Mouse (Mus musculus) megakaryocyte-erythroid progenitor cell, adult 5 weeks (primary cell): ENCODE data around the gene Cwh43. TPM values are rescaled to one million over a fixed set of nuclear protein-coding genes. Genes with fewer than 3 reads are reported as not detected.

Source experiments
- polyA plus RNA-seq: library from polyadenylated mRNA; stranded (reverse); fragments of >175 nt; gene quantifications from 2 replicates; pipeline ENCODE4 v1.2.3, GENCODE M21; 2012

Gene Cwh43
- not detected in 2 replicates for polyA plus RNA-seq

GRCm38 (mm10) chr5:73405981-73406722 lies at the start of gene Cwh43:
Gene Cwh43, plus strand, starts transcription at chr5:73406075.

DNA sequence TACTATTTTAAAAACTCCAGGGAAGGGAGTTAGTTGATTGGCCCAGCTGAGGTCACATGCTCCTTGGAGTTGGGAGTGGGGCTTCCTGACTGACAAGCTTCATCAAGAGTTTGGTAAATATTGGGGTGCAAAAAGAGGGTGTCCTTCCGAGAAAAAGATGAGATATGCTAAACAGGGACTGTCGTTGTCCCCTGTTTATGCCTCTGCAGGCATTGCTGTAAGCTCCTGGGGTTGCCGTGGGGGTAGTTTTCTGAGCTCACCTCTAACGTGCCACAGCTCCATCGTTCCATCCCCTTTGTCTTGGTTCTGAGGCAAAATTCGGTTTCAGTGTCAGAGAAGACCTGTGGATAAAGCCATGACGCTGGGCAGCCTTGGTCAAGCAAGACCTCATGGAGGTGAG lies 74.8 kb downstream of the Cwh43 start, which contains the start of gene Dcun1d4:
Gene Dcun1d4, plus strand, starts transcription at position 301 of the 400 bp plus-strand sequence.

Other genes starting within 250 kb of the Cwh43 start
- gene Fryl, start 149.5 kb upstream of the Cwh43 start, polyA plus RNA-seq, result 64.6 and 89.4 TPM in 2 replicates
- 101 TPM in 2 replicates for gene Ociad1, start 113.3 kb upstream of the Cwh43 start, polyA plus RNA-seq
- gene Ociad2, start 65.0 kb upstream of the Cwh43 start, polyA plus RNA-seq, result 0.82 and 1.2 TPM in 2 replicates
- gene Dcun1d4, start 74.9 kb downstream of the Cwh43 start, polyA plus RNA-seq, result 4.7 and 5.3 TPM in 2 replicates
- 0.05 and 0.55 TPM in 2 replicates for gene Lrrc66, start 226.5 kb downstream of the Cwh43 start, polyA plus RNA-seq
- gene Sgcb, start 241.7 kb downstream of the Cwh43 start, polyA plus RNA-seq, result 1.8 and 2.3 TPM in 2 replicates
- gene Spata18, start 245.3 kb downstream of the Cwh43 start, polyA plus RNA-seq, result 0.09 and 0.16 TPM in 2 replicates